In the genomic region with DNA sequence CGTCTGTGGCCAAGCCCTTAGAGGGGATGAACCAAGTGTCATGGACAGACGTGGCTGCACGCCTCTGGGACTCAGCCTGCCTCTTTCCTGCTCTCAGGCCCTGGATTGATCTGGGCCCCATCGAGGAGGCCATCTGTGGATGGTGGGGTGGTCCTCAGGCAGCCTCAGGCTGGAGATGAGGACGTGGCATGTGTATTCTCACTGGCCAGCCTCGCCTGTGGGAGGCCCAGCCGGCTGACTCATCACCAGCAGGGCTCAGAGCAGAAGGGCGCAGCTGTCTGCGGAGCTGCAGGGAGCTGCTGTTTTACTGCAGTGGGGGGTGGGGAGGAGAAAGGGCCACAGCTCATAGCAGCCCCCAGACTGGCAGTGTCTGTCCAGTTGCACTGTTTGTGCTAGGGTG, we compare ENCODE assay signal across 8 mouse cellular contexts.
DNase-seq lines count a peak whose midpoint lies in the region; ATAC-seq lines count a peak whose summit lies in the region.

No protein-coding gene starts in this region.

- no peak for ATAC-seq in megakaryocyte progenitor cell, adult 5-6 weeks (replicated peaks; ENCODE audit: poor library complexity)

- intact Hi-C loops in left cerebral cortex, postnatal 14 days (cut with DNase I) = no loop called here

- peak; percentile 12 for DNase-seq in layer of hippocampus, adult 11-12 months (ENCODE audit: low spot score)
- no peak for DNase-seq in layer of hippocampus, postnatal 25 days (ENCODE audit: extremely low spot score in 1 of 2, low spot score in 1 of 2)
- peak; percentile 68 for DNase-seq in adrenal gland, postnatal 25 days
- peak; percentile 45 for DNase-seq in heart, adult 8-10 months (ENCODE audit: low spot score)
- DNase-seq in left cerebral cortex, postnatal 14 days (ENCODE audit: low spot score in 2 of 2) = peak; percentile 39 to 51
- DNase-seq in right cerebral cortex, postnatal 36 days (ENCODE audit: low spot score in 2 of 2) = peak; percentile 46 to 47
- DNase-seq in cerebellum, adult 9-11 months = no peak

Comparison
In these comparisons a context has a peak if more than half of its experiments do, and no peak if none do; other contexts are left out.
1. DNase-seq: peak in layer of hippocampus, adult 11-12 months (single experiment), adrenal gland, postnatal 25 days (single experiment), heart, adult 8-10 months (single experiment), left cerebral cortex, postnatal 14 days (2 of 2) and right cerebral cortex, postnatal 36 days (2 of 2); none in layer of hippocampus, postnatal 25 days (0 of 2) and cerebellum, adult 9-11 months (single experiment).